Mouse (Mus musculus): ENCODE results near the gene Nyap2. TPM values are rescaled to one million over a fixed set of nuclear protein-coding genes. Genes with fewer than 3 reads are reported as not detected.
"Not testable (repeated sequence)": the region's sequence is repeated elsewhere in the genome, so short reads cannot be mapped to it uniquely, and the experiment has no call there.

Nyap2 gene
- polyA plus RNA-seq, 1 experiment from 2014 or later = 0.19 TPM

- no peaks in the 10 kb centered on the region for H3K27me3 ChIP-seq (ENCODE audit: control insufficient read depth, insufficient read depth, low read length)
- ATAC-seq (ENCODE audit: low FRiP score, low TSS enrichment) = no peak
- no peaks in the 10 kb centered on the region for H3K9me3 ChIP-seq (ENCODE audit: control insufficient read depth, low read length)
- no peak overlapping the region for H3K9ac ChIP-seq (ENCODE audit: low read length)
- no peak for TF ChIP-seq CTCF (IDR thresholded peaks at IDR 0.05; ENCODE audit: low read depth)
- no peak for TF ChIP-seq EP300 (optimal IDR thresholded peaks at IDR 0.05)
- H3K4me3 ChIP-seq (ENCODE audit: low read depth, low read length) = no peak overlapping the region
- H3K27ac ChIP-seq (replicated peaks) = no peak overlapping the region
- no peak for DNase-seq (ENCODE audit: low spot score)
- H3K36me3 ChIP-seq (ENCODE audit: control insufficient read depth, insufficient read depth, low read length) = no peaks in the 10 kb centered on the region
- H3K4me2 ChIP-seq (replicated peaks; ENCODE audit: low read depth) = no peak overlapping the region
- 79% methylated on average over 2 of the region's 2 CpGs for WGBS
- no peaks in the 10 kb centered on the region for H3K4me1 ChIP-seq (replicated peaks; ENCODE audit: control insufficient read depth, insufficient read depth)
Measured at GRCm38 (mm10) chr1:81209536-81209935, 132.8 kb downstream of the Nyap2 start.

GRCm38 (mm10) chr1:81211491-81211890 lies 134.7 kb downstream of the Nyap2 start:
- Histone ChIP-seq H3K4me3 (ENCODE audit: low read depth, low read length) (no peak overlapping the region), H3K27ac (replicated peaks) (no peak overlapping the region), H3K9me3 (ENCODE audit: control insufficient read depth, low read length) (no peaks in the 10 kb centered on the region), H3K27me3 (ENCODE audit: control insufficient read depth, insufficient read depth, low read length) (no peaks in the 10 kb centered on the region), H3K9ac (ENCODE audit: low read length) (no peak overlapping the region), H3K4me2 (replicated peaks; ENCODE audit: low read depth) (no peak overlapping the region), H3K36me3 (ENCODE audit: control insufficient read depth, insufficient read depth, low read length) (no peaks in the 10 kb centered on the region), H3K4me1 (replicated peaks; ENCODE audit: control insufficient read depth, insufficient read depth) (no peaks in the 10 kb centered on the region)
- no peak for ATAC-seq (ENCODE audit: low FRiP score, low TSS enrichment)
- 40% methylated on average over 4 of the region's 4 CpGs for WGBS
- no peak for DNase-seq (ENCODE audit: low spot score)
- TF ChIP-seq EP300 (optimal IDR thresholded peaks at IDR 0.05) = no peak
- no peak for TF ChIP-seq CTCF (IDR thresholded peaks at IDR 0.05; ENCODE audit: low read depth)

- Histone ChIP-seq H3K27ac (replicated peaks) (no peak overlapping the region), H3K9ac (ENCODE audit: low read length) (no peak overlapping the region), H3K9me3 (ENCODE audit: control insufficient read depth, low read length) (no peaks in the 10 kb centered on the region), H3K4me3 (ENCODE audit: low read depth, low read length) (no peak overlapping the region), H3K27me3 (ENCODE audit: control insufficient read depth, insufficient read depth, low read length) (no peaks in the 10 kb centered on the region), H3K4me2 (replicated peaks; ENCODE audit: low read depth) (no peak overlapping the region), H3K4me1 (replicated peaks; ENCODE audit: control insufficient read depth, insufficient read depth) (no peaks in the 10 kb centered on the region), H3K36me3 (ENCODE audit: control insufficient read depth, insufficient read depth, low read length) (no peaks in the 10 kb centered on the region)
- DNase-seq (ENCODE audit: low spot score) (no peak), ATAC-seq (ENCODE audit: low FRiP score, low TSS enrichment) (no peak)
- TF ChIP-seq EP300 (optimal IDR thresholded peaks at IDR 0.05) (no peak), CTCF (IDR thresholded peaks at IDR 0.05; ENCODE audit: low read depth) (no peak)
- 44% methylated on average over 1 of the region's 1 CpGs for WGBS
Measured at GRCm38 (mm10) chr1:81219790-81220189, 143.0 kb downstream of the Nyap2 start.

GRCm38 (mm10) chr1:81231759-81232406 lies 155.1 kb downstream of the Nyap2 start:
- H3K4me3 ChIP-seq (ENCODE audit: low read depth, low read length) = no peak overlapping the region
- H3K9ac ChIP-seq (ENCODE audit: low read length) = no peak overlapping the region
- DNase-seq (ENCODE audit: low spot score) (no peak), ATAC-seq (ENCODE audit: low FRiP score, low TSS enrichment) (no peak)
- no peak overlapping the region for H3K27ac ChIP-seq (replicated peaks)
- no peaks in the 10 kb centered on the region for H3K36me3 ChIP-seq (ENCODE audit: control insufficient read depth, insufficient read depth, low read length)
- H3K4me2 ChIP-seq (replicated peaks; ENCODE audit: low read depth) = no peak overlapping the region
- no peaks in the 10 kb centered on the region for H3K9me3 ChIP-seq (ENCODE audit: control insufficient read depth, low read length)
- H3K27me3 ChIP-seq (ENCODE audit: control insufficient read depth, insufficient read depth, low read length) = no peaks in the 10 kb centered on the region
- TF ChIP-seq EP300 (optimal IDR thresholded peaks at IDR 0.05) (no peak), CTCF (IDR thresholded peaks at IDR 0.05; ENCODE audit: low read depth) (no peak)
- H3K4me1 ChIP-seq (replicated peaks; ENCODE audit: control insufficient read depth, insufficient read depth) = no peaks in the 10 kb centered on the region
- 40% methylated on average over 2 of the region's 2 CpGs for WGBS

- WGBS = 80% methylated on average over 5 of the region's 5 CpGs
- DNase-seq (ENCODE audit: low spot score); H3K9me3 ChIP-seq (ENCODE audit: control insufficient read depth, low read length); ATAC-seq (ENCODE audit: low FRiP score, low TSS enrichment); H3K27ac ChIP-seq (replicated peaks); H3K36me3 ChIP-seq (ENCODE audit: control insufficient read depth, insufficient read depth, low read length); H3K4me3 ChIP-seq (ENCODE audit: low read depth, low read length); H3K4me1 ChIP-seq (replicated peaks; ENCODE audit: control insufficient read depth, insufficient read depth); H3K27me3 ChIP-seq (ENCODE audit: control insufficient read depth, insufficient read depth, low read length); H3K9ac ChIP-seq (ENCODE audit: low read length); H3K4me2 ChIP-seq (replicated peaks; ENCODE audit: low read depth): not testable (repeated sequence)
Measured at GRCm38 (mm10) chr1:81232407-81232789, 155.6 kb downstream of the Nyap2 start.

- H3K27me3 ChIP-seq (ENCODE audit: control insufficient read depth, insufficient read depth, low read length) = no peaks in the 10 kb centered on the region
- 76% methylated on average over 3 of the region's 3 CpGs for WGBS
- no peaks in the 10 kb centered on the region for H3K36me3 ChIP-seq (ENCODE audit: control insufficient read depth, insufficient read depth, low read length)
- H3K9me3 ChIP-seq (ENCODE audit: control insufficient read depth, low read length) = no peaks in the 10 kb centered on the region
- H3K4me3 ChIP-seq (ENCODE audit: low read depth, low read length) = no peak overlapping the region
- no peak overlapping the region for H3K27ac ChIP-seq (replicated peaks)
- ATAC-seq (ENCODE audit: low FRiP score, low TSS enrichment) (no peak), DNase-seq (ENCODE audit: low spot score) (no peak)
- TF ChIP-seq CTCF (IDR thresholded peaks at IDR 0.05; ENCODE audit: low read depth) = no peak
- no peak for TF ChIP-seq EP300 (optimal IDR thresholded peaks at IDR 0.05)
- H3K9ac ChIP-seq (ENCODE audit: low read length) = no peak overlapping the region
- H3K4me2 ChIP-seq (replicated peaks; ENCODE audit: low read depth) = no peak overlapping the region
- H3K4me1 ChIP-seq (replicated peaks; ENCODE audit: control insufficient read depth, insufficient read depth) = no peaks in the 10 kb centered on the region
Measured at GRCm38 (mm10) chr1:81248447-81249205, 171.9 kb downstream of the Nyap2 start.

All from stomach, postnatal 0 days (tissue).